Mouse (Mus musculus): Measurements from ENCODE around the gene Fnip2. TPM values are rescaled to one million over a fixed set of nuclear protein-coding genes. Genes with fewer than 3 reads are reported as not detected.

Gene Fnip2
- polyA plus RNA-seq, 1 experiment = 8.0 TPM

DNA sequence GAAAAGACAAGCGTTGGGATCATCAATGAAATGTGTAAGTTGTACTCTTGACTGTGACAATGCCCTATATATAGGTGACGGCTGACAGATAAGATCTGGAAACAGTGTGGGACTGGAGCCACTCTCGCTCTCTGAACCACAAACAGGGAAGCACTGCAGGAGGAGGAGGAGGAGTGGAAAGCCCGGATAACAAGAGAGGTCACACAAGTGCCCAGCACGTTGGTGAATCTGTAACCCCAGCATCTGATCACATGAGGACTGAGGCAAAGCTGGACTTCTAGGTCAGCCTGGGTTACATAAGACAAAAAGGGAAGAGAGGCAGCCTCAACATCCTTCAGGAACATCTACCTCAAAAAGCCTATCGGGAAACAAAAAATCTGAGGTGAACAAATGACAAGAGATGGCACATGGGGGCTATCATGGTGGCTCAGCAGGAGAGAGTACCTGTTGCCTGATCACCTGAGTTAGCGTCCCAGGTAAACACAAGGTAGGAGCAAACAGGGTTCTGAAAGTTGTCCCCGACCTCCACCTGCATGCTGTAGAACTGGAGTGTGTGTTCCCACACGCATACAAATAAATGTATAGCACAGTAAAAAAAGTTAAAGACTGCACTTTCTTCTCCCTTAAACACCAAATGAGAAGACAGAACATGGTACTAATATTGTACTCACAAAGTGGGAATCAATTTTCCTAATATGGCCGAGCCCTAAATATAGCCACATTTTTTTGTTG is 2.6 kb downstream of the Fnip2 start:
- DNase-seq (ENCODE audit: low spot score) = no peak

DNA sequence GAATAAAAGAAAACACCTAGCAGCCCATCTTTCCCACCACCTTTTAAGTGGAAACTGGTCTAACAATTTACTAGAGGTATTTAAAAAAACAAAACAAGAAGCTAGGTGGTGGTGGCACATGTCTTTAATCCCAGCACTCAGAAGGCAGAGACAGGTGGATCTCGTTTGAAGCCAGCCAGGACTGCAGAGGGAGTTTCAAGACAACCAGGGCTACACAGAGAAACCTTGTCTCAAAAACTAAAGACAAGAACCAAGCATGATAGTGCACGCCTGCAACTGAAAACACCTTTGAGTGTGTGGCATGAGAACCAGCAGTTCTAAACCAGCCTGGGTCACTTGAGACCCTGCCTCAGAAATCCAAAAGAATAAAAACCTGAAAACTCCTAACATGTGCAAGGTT is 4.1 kb downstream of the Fnip2 start:
- no peak for DNase-seq (ENCODE audit: low spot score)

DNA sequence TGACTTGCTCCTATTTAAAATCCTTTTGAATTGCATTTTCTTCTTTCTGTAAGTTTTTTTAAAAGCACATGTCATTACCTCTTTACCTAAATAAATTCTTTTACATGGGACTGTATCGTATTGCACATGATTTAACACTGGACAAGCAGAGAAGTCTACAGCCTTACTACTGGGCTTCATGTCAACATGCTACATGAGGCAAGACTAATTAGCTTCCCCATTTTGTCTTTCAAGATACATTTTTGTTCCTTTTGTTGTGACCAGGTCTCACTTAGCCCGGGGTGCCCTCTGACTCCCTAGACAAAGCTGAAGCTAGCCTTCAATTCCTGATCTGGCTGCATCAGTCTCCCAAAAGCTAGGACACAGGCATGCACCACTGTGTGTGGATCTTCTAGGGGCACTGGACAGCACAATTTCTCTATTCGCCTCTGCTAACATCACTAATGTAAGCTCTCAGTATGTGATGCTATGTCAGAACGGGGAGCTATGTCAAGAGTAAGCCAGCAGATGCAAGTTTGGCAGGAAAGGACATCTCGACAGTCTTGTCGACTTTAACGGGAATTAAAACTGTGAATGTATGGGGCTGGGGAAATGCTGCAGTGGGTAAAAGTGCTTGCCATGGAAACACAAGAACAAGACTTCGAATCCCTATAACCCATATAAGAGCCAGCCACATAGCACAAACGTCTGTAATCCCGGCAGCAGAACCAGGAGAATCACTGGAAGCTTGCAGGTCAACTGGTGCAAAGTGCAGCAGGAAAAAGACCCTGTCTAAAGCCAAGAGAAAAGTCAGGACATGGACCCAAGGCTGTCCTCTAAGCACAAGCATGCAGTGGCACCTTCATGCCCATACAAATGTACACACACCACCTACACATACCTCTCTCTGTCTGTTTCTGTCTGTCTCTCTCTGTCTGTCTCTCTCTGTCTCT is 5.5 kb downstream of the Fnip2 start:
- no peak for DNase-seq (ENCODE audit: low spot score)

DNA sequence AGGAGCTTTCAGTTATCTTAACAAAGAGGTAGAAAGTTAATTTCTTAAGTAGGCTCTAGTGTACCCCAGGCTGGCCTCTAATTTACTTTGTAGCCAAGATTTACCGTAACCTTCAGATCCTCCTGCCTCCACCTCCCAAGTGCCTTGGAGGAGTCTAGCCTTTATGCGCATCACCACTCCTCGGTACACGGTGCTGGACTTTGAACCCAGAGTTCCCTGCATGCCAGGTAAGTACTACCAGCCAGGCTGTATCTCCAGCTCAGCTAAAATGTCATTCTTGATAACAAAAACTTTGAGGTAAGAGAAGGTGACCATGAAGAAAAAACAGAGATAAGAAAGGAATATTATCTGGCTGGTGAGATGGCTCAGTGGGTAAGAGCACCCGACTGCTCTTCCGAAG is 7.0 kb downstream of the Fnip2 start:
- no peak for DNase-seq (ENCODE audit: low spot score)

GRCm38 (mm10) chr3:79559773-79560045 is 7.9 kb downstream of the Fnip2 start:
- no peak for DNase-seq (ENCODE audit: low spot score)

DNA sequence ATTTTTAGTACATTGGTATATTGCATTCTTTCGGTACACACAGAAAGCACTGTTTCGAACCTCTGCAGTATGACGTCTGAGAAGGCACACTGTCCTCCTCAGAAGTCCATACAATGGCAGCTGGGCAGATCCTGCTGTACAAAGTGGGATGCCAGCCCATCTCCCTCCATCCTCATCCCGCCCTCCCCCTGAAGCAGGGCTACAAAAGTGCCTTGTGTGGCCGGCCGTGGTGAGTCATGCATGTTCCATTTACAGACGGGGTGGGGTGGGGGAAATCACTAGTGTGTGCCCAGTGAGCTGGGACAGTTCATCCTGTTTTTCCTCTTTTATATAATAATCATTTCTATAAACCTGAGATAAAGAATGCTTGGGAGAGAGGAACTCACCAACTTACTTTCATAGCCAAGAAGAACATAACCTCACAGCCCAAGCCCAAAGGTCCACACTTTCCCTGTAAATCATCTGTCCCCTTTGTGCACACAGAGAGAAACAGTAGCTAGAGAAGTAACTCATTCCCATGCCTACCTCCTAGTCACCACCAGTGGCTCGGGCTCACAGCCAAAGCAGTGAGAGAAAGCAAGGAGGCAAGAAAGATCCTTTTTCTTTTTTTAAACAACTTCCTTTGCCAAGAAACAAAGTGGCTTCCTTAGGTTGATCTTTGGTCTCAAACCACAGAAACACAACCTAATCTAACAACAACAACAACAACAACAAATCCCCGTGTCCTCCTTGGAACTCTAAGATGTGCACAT is 8.4 kb downstream of the Fnip2 start:
- DNase-seq (ENCODE audit: low spot score) = no peak

- DNase-seq (ENCODE audit: low spot score) = no peak
Observed at GRCm38 (mm10) chr3:79555061-79555460, 12.5 kb downstream of the Fnip2 start.

- no peak for DNase-seq (ENCODE audit: low spot score)
Observed at GRCm38 (mm10) chr3:79553779-79554178, 13.8 kb downstream of the Fnip2 start.

- DNase-seq (ENCODE audit: low spot score) = no peak
Observed at GRCm38 (mm10) chr3:79551826-79552552, 15.6 kb downstream of the Fnip2 start.

GRCm38 (mm10) chr3:79549751-79550393 is 17.7 kb downstream of the Fnip2 start:
- DNase-seq (ENCODE audit: low spot score) = no peak

DNA sequence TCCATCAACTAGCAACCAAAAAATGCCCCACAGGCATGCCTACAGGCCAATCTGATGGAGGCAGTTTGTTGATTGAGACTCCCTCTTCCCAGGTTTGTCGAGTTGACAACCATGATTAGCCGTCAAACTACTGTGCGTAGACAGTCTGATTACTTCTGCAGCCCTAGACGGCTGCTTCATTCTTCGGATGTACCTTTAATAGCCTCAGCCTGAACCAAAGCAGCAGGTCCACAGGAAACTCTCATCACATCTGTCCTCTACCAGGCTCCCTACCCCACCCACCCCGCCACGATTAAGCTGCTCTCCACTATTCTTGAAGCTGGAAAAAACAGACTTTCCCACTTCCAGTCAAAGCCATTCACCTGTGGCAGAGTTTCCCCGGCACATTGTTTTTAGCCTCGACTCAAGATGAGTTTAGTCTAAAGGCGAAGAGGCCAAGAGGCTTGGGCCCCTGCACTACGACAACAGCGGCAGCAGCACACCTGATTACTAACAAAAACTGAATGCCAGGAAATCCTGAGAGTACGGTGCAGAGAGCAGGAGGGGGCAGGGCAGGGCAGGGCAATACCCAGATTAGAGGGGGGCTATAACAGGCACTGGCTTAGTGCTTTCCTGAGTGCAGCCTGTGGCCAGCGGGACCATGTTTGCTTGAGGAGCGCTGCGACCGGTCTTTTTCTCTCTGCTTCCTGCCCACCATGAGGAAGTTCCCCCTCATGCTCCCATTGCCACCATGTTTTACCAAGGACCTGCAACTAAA is 18.7 kb downstream of the Fnip2 start:
- DNase-seq (ENCODE audit: low spot score) = no peak

GRCm38 (mm10) chr3:79542585-79542984 is 25.0 kb downstream of the Fnip2 start:
- no peak for DNase-seq (ENCODE audit: low spot score)

- DNase-seq (ENCODE audit: low spot score) = no peak
Observed at GRCm38 (mm10) chr3:79539656-79540055, 27.9 kb downstream of the Fnip2 start.

DNA sequence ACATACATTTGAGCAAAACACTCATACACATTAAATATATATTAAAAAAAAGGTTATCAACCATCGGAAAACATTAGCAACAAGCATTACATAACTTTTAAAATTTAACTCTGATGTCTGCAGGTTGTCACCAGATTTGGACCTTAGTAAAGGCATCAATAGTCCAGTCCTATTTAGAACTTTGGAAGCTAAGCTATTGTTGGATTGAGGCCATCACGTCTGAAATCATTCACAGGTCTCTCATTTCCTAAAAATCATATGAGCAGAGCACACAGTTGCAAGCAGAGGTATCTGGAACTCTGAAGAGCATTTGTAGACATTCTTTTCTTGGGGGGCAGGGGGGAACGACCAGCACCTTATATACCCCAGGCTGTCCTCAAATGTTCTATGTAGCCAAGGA is 28.5 kb downstream of the Fnip2 start:
- no peak for DNase-seq (ENCODE audit: low spot score)

DNA sequence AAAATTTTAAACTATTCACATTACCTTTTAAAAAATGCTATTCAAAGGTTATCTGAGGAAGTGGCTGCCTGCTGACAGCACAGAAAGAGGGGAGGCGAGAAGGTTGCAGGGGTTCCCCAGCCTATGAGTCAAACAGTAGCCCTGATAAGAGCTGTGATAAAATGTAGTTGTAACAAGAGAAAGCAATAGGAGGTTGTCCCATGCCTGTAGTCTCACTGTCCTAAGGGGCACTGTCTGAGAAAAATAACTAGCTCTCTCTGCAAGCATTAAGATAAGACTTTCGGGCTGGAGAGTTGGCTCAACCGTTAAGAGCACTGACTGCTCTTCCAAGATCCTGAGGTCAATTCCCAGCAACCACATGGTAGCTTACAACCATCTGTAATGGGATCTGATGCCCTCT is 29.3 kb downstream of the Fnip2 start:
- DNase-seq (ENCODE audit: low spot score) = no peak

DNA sequence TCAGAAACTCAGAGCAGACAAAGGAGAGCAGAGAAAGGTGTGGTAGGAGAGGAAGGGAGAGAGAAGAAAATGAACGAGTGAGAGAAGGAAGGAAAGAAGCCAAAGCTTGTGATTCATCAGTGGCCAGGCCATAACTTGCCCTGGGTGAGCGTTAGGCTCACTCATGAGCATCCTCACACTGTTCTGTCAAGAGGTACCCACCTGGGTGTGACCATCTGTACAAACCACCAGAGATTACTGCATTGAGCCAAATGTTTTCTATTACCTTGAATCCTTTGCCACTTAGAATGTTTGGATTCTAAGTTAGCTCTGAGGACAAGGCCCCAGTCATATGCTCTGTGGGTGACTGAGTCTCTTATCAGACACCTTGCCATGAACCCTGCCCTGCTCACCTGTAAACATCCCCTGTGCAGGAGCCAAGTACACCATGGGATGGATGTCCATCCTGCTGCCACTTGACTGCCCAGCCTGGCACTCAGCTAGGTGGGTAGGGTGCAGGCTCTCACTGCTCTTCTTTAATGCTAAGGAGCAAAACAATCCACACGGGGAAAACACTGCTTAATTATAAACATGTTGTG is 29.9 kb downstream of the Fnip2 start:
- no peak for DNase-seq (ENCODE audit: low spot score)

DNA sequence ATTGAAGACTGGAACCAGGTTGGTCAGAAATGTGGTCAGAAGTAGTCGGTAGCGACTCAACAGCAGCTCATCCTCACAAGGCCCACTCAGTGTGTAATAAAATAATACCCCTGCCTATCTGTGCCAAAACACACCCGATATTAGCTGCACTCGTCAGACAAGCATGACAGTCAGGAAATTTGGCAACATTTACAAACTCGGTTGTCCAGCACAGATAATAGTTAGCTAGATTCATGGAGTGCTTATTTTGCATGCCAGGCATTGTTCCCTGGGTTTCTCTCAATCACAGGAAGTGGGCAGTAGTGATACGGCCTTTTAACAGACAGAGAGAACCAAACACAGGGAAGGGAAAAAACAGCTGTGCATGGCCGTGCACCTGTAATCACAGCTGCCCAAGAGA is 30.6 kb downstream of the Fnip2 start:
- DNase-seq (ENCODE audit: low spot score) = no peak

GRCm38 (mm10) chr3:79531581-79532271 is 35.9 kb downstream of the Fnip2 start:
- DNase-seq (ENCODE audit: low spot score) = no peak

- no peak for DNase-seq (ENCODE audit: low spot score)
Observed at GRCm38 (mm10) chr3:79529499-79530096, 38.0 kb downstream of the Fnip2 start.

Measured in urinary bladder, adult 2 months (tissue).